Mouse (Mus musculus): ENCODE data around the gene B4galt7. TPM values are rescaled to one million over a fixed set of nuclear protein-coding genes. Genes with fewer than 3 reads are reported as not detected.
"Not testable (repeated sequence)": the region's sequence is repeated elsewhere in the genome, so short reads cannot be mapped to it uniquely, and the experiment has no call there.

B4galt7 gene
- total and polyA plus RNA-seq, 3 experiments: 8.8 to 11.4 (median 9.8) TPM

DNA sequence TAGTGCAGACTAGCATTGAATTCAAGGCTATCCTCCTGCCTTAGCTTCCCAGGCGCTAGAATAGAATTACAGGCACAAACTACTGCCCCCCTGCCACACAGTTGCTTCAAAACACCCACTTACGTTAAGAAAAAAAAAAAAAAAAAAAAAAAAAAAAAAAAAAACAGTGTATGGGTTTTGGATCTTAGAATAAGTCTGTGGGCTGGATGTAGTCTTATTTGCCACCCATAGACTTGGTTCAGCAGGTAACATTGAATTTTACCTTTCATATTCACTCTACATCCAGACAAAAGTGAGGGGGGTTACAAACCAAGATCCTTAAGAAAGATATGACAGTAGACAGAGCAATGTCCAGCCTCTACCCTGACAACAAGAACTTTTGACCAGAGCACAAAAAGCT lies 31.7 kb upstream of the B4galt7 start:
- H3K79me2 ChIP-seq (replicated peaks; ENCODE audit: control insufficient read depth, insufficient read depth, low read length): peaks cover 8% of the 10 kb centered on the region
- no peak overlapping the region for H3K27ac ChIP-seq
- intact Hi-C loops (cut with DNase I): no loop called here
- H3K27me3 ChIP-seq (ENCODE audit: control insufficient read depth, insufficient read depth, low read length): no peaks in the 10 kb centered on the region
- H3K9ac ChIP-seq (ENCODE audit: low read depth, low read length): no peak overlapping the region
- DNase-seq: no peak
- no peak overlapping the region for H3K4me3 ChIP-seq
- H3K4me1 ChIP-seq (ENCODE audit: control insufficient read depth, insufficient read depth, low read length): peaks cover 6% of the 10 kb centered on the region
- H3K36me3 ChIP-seq (ENCODE audit: control insufficient read depth, insufficient read depth, low read length): peaks cover 4% of the 10 kb centered on the region; the same call in 1 of the 2 replicates
- WGBS: 91% methylated on average over 2 of the region's 2 CpGs
- TF ChIP-seq EP300 (IDR thresholded peaks at IDR 0.05; ENCODE audit: insufficient read depth, low read depth, low read length): no peak
- no peak for TF ChIP-seq CTCF (IDR thresholded peaks at IDR 0.05)
- no peak for TF ChIP-seq POLR2A (IDR thresholded peaks at IDR 0.05; ENCODE audit: insufficient read depth, low read depth, low read length)

DNA sequence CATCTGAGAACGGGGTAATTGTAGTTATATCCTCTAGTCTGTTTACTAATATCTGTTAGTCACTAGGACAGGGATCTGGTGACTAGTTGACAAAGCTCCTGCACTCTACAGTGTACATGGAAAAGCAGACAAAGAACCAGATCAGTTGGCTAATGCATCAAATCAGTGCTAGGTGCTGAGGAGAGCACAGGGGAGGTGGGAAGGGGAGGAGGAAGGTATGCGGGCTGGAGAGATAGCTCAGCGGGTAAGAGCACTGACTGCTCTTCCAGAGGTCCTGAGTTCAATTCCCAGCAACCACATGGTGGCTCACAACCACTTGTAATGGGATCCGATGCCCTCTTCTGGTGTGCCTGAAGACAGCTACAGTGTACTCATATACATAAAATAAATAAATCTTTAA lies 31.2 kb upstream of the B4galt7 start:
- H3K27ac ChIP-seq; DNase-seq; H3K79me2 ChIP-seq (replicated peaks; ENCODE audit: control insufficient read depth, insufficient read depth, low read length); H3K9ac ChIP-seq (ENCODE audit: low read depth, low read length); H3K4me3 ChIP-seq; intact Hi-C loops (cut with DNase I); H3K4me1 ChIP-seq (ENCODE audit: control insufficient read depth, insufficient read depth, low read length); H3K36me3 ChIP-seq (ENCODE audit: control insufficient read depth, insufficient read depth, low read length); H3K27me3 ChIP-seq (ENCODE audit: control insufficient read depth, insufficient read depth, low read length): not testable (repeated sequence)
- 90% methylated on average over 4 of the region's 4 CpGs for WGBS

DNA sequence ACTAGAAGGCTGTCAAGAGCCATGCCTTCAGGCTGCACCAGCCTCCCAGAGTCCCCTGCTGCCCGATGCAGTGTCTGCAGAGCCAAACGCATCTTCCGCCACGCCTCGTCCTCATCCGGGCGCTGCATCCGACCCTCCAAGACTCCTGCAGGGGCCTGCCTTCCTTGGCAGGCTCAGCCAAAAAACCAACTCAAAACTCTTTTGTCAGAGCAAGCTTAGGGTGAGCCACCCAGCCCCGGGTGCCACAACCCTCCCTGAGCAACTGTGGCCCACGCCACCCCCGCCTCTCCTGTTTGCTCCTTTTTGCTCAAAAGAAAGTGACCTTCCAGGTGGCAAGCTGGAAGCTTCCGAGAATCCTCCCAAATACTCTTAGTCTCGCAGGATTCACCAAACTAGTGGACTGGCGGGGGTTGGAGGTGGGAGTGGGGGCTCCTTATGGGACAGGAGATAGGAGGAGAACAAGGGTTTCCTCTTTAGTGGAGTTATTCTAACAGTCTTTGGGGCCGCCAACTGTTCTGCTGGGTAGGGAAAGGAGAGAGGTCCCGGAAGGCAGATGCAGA lies 29.9 kb upstream of the B4galt7 start:
- Histone ChIP-seq H3K27me3 (ENCODE audit: control insufficient read depth, insufficient read depth, low read length) (no peaks in the 10 kb centered on the region), H3K4me1 (ENCODE audit: control insufficient read depth, insufficient read depth, low read length) (peaks cover 5% of the 10 kb centered on the region), H3K9ac (ENCODE audit: low read depth, low read length) (peak overlapping the region; percentile 91), H3K27ac (peak overlapping the region; percentile 20; the same call in 1 of the 2 replicates), H3K36me3 (ENCODE audit: control insufficient read depth, insufficient read depth, low read length) (no peaks in the 10 kb centered on the region), H3K4me3 (peak overlapping the region; percentile 67), H3K79me2 (replicated peaks; ENCODE audit: control insufficient read depth, insufficient read depth, low read length) (peaks cover 8% of the 10 kb centered on the region)
- intact Hi-C loops (cut with DNase I): loop anchor here (2.0 kb wide), 3 partner anchors 33 to 65 kb away; partner anchors contain the start of genes Caml, Ddx41 and Ddx46
- TF ChIP-seq EP300 (IDR thresholded peaks at IDR 0.05; ENCODE audit: insufficient read depth, low read depth, low read length): no peak
- TF ChIP-seq POLR2A (IDR thresholded peaks at IDR 0.05; ENCODE audit: insufficient read depth, low read depth, low read length): no peak
- no peak for TF ChIP-seq CTCF (IDR thresholded peaks at IDR 0.05)
- WGBS: 15% methylated on average over 16 of the region's 16 CpGs
- DNase-seq: peak; percentile 27 to 45

DNA sequence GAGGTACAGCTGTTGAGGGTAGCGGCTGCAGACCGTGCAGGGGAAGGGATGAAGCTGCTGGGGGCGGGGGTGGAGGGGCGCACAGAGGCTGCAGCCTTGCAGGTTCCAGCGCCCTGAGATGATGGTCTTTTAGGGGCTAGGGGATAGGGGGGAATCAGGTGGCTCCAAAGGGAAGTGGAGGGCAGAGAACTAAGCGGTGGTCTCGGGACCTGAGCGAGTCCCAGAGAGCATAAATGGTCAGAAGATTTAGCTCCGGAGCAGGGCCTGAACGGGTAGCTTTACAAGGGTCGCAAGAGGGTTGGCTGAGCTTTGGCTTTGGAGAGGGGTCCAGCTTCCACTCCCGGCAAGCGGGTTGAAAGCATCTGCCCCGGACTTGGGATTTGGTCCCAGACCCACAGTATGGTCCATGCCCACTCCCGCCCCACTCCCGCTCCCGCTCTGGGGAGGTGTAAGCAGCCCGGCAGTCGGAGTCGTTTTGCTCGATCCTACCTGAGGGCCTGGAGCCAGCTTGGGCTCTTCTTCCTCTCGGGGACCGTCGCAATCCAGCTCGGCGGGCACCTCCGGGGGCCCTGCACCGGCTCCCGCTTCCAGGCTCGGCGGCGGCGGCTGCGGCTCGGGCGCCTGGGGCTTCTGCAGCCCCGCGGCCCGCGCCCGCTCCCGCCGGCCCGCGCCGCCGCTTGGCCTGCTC lies 29.3 kb upstream of the B4galt7 start:
- Histone ChIP-seq H3K27ac (peak overlapping the region; percentile 85), H3K36me3 (ENCODE audit: control insufficient read depth, insufficient read depth, low read length) (no peaks in the 10 kb centered on the region), H3K27me3 (ENCODE audit: control insufficient read depth, insufficient read depth, low read length) (no peaks in the 10 kb centered on the region), H3K4me1 (ENCODE audit: control insufficient read depth, insufficient read depth, low read length) (peaks cover 5% of the 10 kb centered on the region), H3K4me3 (peak overlapping the region; percentile 67), H3K9ac (ENCODE audit: low read depth, low read length) (peak overlapping the region; percentile 91), H3K79me2 (replicated peaks; ENCODE audit: control insufficient read depth, insufficient read depth, low read length) (peaks cover 8% of the 10 kb centered on the region)
- no peak for TF ChIP-seq EP300 (IDR thresholded peaks at IDR 0.05; ENCODE audit: insufficient read depth, low read depth, low read length)
- no peak for TF ChIP-seq CTCF (IDR thresholded peaks at IDR 0.05)
- TF ChIP-seq POLR2A (IDR thresholded peaks at IDR 0.05; ENCODE audit: insufficient read depth, low read depth, low read length): no peak
- intact Hi-C loops (cut with DNase I): loop anchor here (2.0 kb wide), 3 partner anchors 34 to 64 kb away; partner anchors contain the start of genes Caml, Ddx41 and Ddx46
- peak in 1 of 2 experiments; percentile 66 for DNase-seq
- WGBS: 6% methylated on average over 47 of the region's 47 CpGs

DNA sequence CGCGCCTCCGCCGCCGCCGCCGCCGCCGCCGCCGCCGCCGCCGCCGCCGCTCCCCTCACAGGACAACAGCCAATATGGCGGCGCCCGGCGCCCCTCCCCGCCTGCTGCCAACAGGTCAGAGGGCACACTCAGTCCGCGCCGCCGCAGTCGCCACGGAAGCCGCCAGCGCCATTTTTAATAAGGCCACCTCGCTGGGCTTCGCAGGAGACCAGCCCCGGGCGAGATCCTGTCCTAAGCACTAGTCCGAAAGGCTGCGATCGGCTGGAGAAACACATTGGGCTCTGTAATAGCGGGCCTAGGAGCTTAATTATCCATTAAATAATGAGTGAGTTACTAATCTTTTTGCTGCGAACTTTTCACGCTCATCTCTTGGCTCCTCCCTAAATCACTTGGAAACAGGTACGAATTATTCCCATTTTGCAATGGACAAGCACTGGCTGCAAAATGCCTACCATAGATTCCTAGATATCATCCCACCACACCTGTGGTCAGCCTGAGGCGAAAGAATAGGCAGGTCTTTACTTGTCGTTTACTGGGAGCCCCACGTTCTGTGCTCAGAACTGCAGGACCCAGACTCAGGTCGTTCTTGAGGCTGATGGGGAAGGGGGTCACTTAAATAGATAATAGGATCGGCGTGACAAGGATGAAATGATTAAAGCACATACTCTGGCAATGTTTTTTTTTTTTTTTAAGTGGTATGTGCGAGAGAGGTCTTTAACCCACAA lies 28.5 kb upstream of the B4galt7 start, which contains the start of gene Fam193b:
Gene Fam193b (minus strand): TSS at position 94 of the 725 bp plus-strand sequence.
- intact Hi-C loops (cut with DNase I): loop anchor here (1.0 to 2.0 kb wide), 4 partner anchors 21 to 64 kb away; partner anchors contain the start of genes Caml, Ddx41 and Ddx46
- 2% methylated on average over 29 of the region's 47 CpGs for WGBS
- TF ChIP-seq POLR2A (IDR thresholded peaks at IDR 0.05; ENCODE audit: insufficient read depth, low read depth, low read length) (peak; percentile 76), EP300 (IDR thresholded peaks at IDR 0.05; ENCODE audit: insufficient read depth, low read depth, low read length) (no peak)

More for the DNA sequence above, 28.5 kb upstream of the B4galt7 start, which contains the start of gene Fam193b:
- Histone ChIP-seq H3K27me3 (ENCODE audit: control insufficient read depth, insufficient read depth, low read length) (no peaks in the 10 kb centered on the region), H3K4me3 (peak within 1 kb of the TSS; percentile 67), H3K79me2 (replicated peaks; ENCODE audit: control insufficient read depth, insufficient read depth, low read length) (peaks cover 6% of the 10 kb centered on the region), H3K4me1 (ENCODE audit: control insufficient read depth, insufficient read depth, low read length) (peaks cover 5% of the 10 kb centered on the region), H3K36me3 (ENCODE audit: control insufficient read depth, insufficient read depth, low read length) (no peaks in the 10 kb centered on the region), H3K9ac (ENCODE audit: low read depth, low read length) (peak within 1 kb of the TSS; percentile 91), H3K27ac (peak within 1 kb of the TSS; percentile 85)
- peak; percentile 95 to 98 for DNase-seq
